Mouse (Mus musculus) hindbrain, embryonic 13.5 days (tissue): ENCODE data around the gene Fig4. TPM values are rescaled to one million over a fixed set of nuclear protein-coding genes. Genes with fewer than 3 reads are reported as not detected.

ENCODE experiments used
- ATAC-seq: fragments of 200-750 bp; cut with Nextera tagmentation; 2 replicates; pipeline ENCODE4 v1.8.0; 2017; ENCODE audit warnings: moderate TSS enrichment; ENCODE audit not compliant: low FRiP score
- H3K27ac ChIP-seq: fragments of 300-500 bp; sonication (generic); 2 replicates; pipeline ENCODE4 v1.5.1; 2015; ENCODE audit warnings: inconsistent platforms, mild to moderate bottlenecking, moderate library complexity
- H3K27me3 ChIP-seq: fragments of 300-500 bp; sonication (generic); 2 replicates; pipeline ENCODE4 v1.6.1; 2015; ENCODE audit warnings: mild to moderate bottlenecking, inconsistent platforms
- H3K36me3 ChIP-seq: fragments of 300-500 bp; sonication (generic); 2 replicates; pipeline ENCODE4 v1.6.1; 2015; ENCODE audit warnings: mild to moderate bottlenecking, inconsistent platforms
- H3K4me1 ChIP-seq: fragments of 300-500 bp; sonication (generic); replicated peaks from 2 replicates; pipeline ENCODE4 v1.6.1; 2015; ENCODE audit warnings: inconsistent platforms
- H3K4me2 ChIP-seq: fragments of 300-500 bp; sonication (generic); 2 replicates; pipeline ENCODE4 v1.6.1; 2015; ENCODE audit warnings: inconsistent platforms, mild to moderate bottlenecking, moderate library complexity
- H3K4me3 ChIP-seq: fragments of 300-500 bp; sonication (generic); 2 replicates; pipeline ENCODE4 v1.5.1; 2015; ENCODE audit warnings: mild to moderate bottlenecking, inconsistent platforms
- H3K9ac ChIP-seq: fragments of 300-500 bp; sonication (generic); 2 replicates; pipeline ENCODE4 v1.6.1; 2015; ENCODE audit warnings: mild to moderate bottlenecking, inconsistent platforms
- H3K9me3 ChIP-seq: fragments of 300-500 bp; sonication (generic); 2 replicates; pipeline ENCODE4 v1.6.1; 2016; ENCODE audit warnings: inconsistent platforms
- WGBS: fragments of 180-500 bp; shearing (Covaris S2); methylation state at CpG from one replicate; pipeline ENCODE4 v1.1.7; 2015; 5-methylcytosine and 5-hydroxymethylcytosine counted together
- polyA plus RNA-seq: library from polyadenylated mRNA; unstranded; fragments of >200 nt; fragmentation: Nextera tagmentation; extraction: Ambion mirVana; gene quantifications from 2 replicates; pipeline ENCODE4 v1.2.1, GENCODE M21; 2015

Gene Fig4
- polyA plus RNA-seq, 1 experiment from 2014 or later, result 28.0 TPM

- Histone ChIP-seq H3K4me3 (no peak overlapping the region), H3K9me3 (no peaks in the 10 kb centered on the region), H3K4me2 (no peak overlapping the region), H3K4me1 (no peaks in the 10 kb centered on the region), H3K9ac (no peak overlapping the region), H3K27ac (no peak overlapping the region), H3K27me3 (no peaks in the 10 kb centered on the region), H3K36me3 (peaks cover 13% of the 10 kb centered on the region)
- ATAC-seq, result no peak
- WGBS, result 82% methylated on average over 9 of the region's 9 CpGs
These were observed 68.5 kb downstream of the Fig4 start for GRCm38 (mm10) chr10:41234552-41234951.

GRCm38 (mm10) chr10:41233140-41233539 lies 69.9 kb downstream of the Fig4 start:
- Histone ChIP-seq H3K4me1 (no peaks in the 10 kb centered on the region), H3K4me2 (no peak overlapping the region), H3K4me3 (no peak overlapping the region), H3K9ac (no peak overlapping the region), H3K36me3 (peaks cover 9% of the 10 kb centered on the region), H3K9me3 (no peaks in the 10 kb centered on the region), H3K27ac (no peak overlapping the region), H3K27me3 (no peaks in the 10 kb centered on the region)
- 87% methylated on average over 6 of the region's 6 CpGs for WGBS
- no peak for ATAC-seq

GRCm38 (mm10) chr10:41231163-41231835 lies 71.8 kb downstream of the Fig4 start:
- WGBS, result 76% methylated on average over 6 of the region's 6 CpGs

GRCm38 (mm10) chr10:41227626-41228025 lies 75.4 kb downstream of the Fig4 start:
- 85% methylated on average over 7 of the region's 7 CpGs for WGBS
- H3K4me2 ChIP-seq, result no peak overlapping the region
- no peaks in the 10 kb centered on the region for H3K27me3 ChIP-seq
- H3K4me3 ChIP-seq, result no peak overlapping the region
- no peaks in the 10 kb centered on the region for H3K9me3 ChIP-seq
- ATAC-seq, result no peak
- H3K27ac ChIP-seq, result no peak overlapping the region
- H3K4me1 ChIP-seq, result no peaks in the 10 kb centered on the region
- H3K36me3 ChIP-seq, result peaks cover 26% of the 10 kb centered on the region
- no peak overlapping the region for H3K9ac ChIP-seq

More at GRCm38 (mm10) chr10:41231163-41231835, 71.8 kb downstream of the Fig4 start:
- H3K4me3 ChIP-seq, result no peak overlapping the region
- no peak overlapping the region for H3K9ac ChIP-seq
- no peak overlapping the region for H3K27ac ChIP-seq
- no peaks in the 10 kb centered on the region for H3K9me3 ChIP-seq
- H3K4me1 ChIP-seq, result no peaks in the 10 kb centered on the region
- no peaks in the 10 kb centered on the region for H3K27me3 ChIP-seq
- H3K36me3 ChIP-seq, result peaks cover 10% of the 10 kb centered on the region
- ATAC-seq, result no peak
- H3K4me2 ChIP-seq, result no peak overlapping the region

GRCm38 (mm10) chr10:41223499-41223898 lies 79.6 kb downstream of the Fig4 start:
- Histone ChIP-seq H3K4me3 (no peak overlapping the region), H3K36me3 (peaks cover 23% of the 10 kb centered on the region), H3K9me3 (no peaks in the 10 kb centered on the region), H3K9ac (no peak overlapping the region), H3K27ac (no peak overlapping the region), H3K4me2 (no peak overlapping the region), H3K4me1 (0 out of 2 replicates have a peak, but pooled peaks cover 4% of the 10 kb centered on the region), H3K27me3 (no peaks in the 10 kb centered on the region)
- ATAC-seq, result no peak
- 83% methylated on average over 4 of the region's 4 CpGs for WGBS

GRCm38 (mm10) chr10:41221204-41221603 lies 81.9 kb downstream of the Fig4 start:
- Histone ChIP-seq H3K36me3 (peaks cover 20% of the 10 kb centered on the region), H3K27ac (no peak overlapping the region), H3K4me1 (0 out of 2 replicates have a peak, but pooled peaks cover 4% of the 10 kb centered on the region), H3K4me2 (no peak overlapping the region), H3K9ac (no peak overlapping the region), H3K4me3 (no peak overlapping the region), H3K9me3 (no peaks in the 10 kb centered on the region), H3K27me3 (no peaks in the 10 kb centered on the region)
- WGBS, result 61% methylated on average over 4 of the region's 4 CpGs
- no peak for ATAC-seq

- ATAC-seq, result no peak
- 84% methylated on average over 10 of the region's 10 CpGs for WGBS
- no peaks in the 10 kb centered on the region for H3K27me3 ChIP-seq
These were observed 84.2 kb downstream of the Fig4 start for GRCm38 (mm10) chr10:41218897-41219296.

GRCm38 (mm10) chr10:41214083-41214482 lies 89.0 kb downstream of the Fig4 start:
- Histone ChIP-seq H3K4me1 (peaks cover 8% of the 10 kb centered on the region), H3K36me3 (0 out of 2 replicates have a peak, but pooled peaks cover 4% of the 10 kb centered on the region), H3K9me3 (no peaks in the 10 kb centered on the region), H3K27me3 (no peaks in the 10 kb centered on the region), H3K27ac (no peak overlapping the region), H3K4me3 (no peak overlapping the region), H3K9ac (no peak overlapping the region), H3K4me2 (no peak overlapping the region)
- no peak for ATAC-seq
- WGBS, result 89% methylated on average over 3 of the region's 3 CpGs

More at GRCm38 (mm10) chr10:41218897-41219296, 84.2 kb downstream of the Fig4 start:
- Histone ChIP-seq H3K4me2 (no peak overlapping the region), H3K4me3 (no peak overlapping the region), H3K9ac (no peak overlapping the region), H3K36me3 (peaks cover 15% of the 10 kb centered on the region), H3K9me3 (no peaks in the 10 kb centered on the region), H3K4me1 (0 out of 2 replicates have a peak, but pooled peaks cover 4% of the 10 kb centered on the region), H3K27ac (no peak overlapping the region)

GRCm38 (mm10) chr10:41209538-41209937 lies 93.5 kb downstream of the Fig4 start:
- 78% methylated on average over 4 of the region's 4 CpGs for WGBS
- Histone ChIP-seq H3K4me3 (no peak overlapping the region), H3K4me2 (no peak overlapping the region), H3K9me3 (no peaks in the 10 kb centered on the region), H3K27me3 (no peaks in the 10 kb centered on the region), H3K36me3 (no peaks in the 10 kb centered on the region), H3K9ac (no peak overlapping the region), H3K27ac (peak overlapping the region; percentile 56; the same call in 1 of the 2 replicates), H3K4me1 (peaks cover 8% of the 10 kb centered on the region)
- no peak for ATAC-seq

GRCm38 (mm10) chr10:41208860-41209377 lies 94.1 kb downstream of the Fig4 start:
- Histone ChIP-seq H3K4me2 (no peak overlapping the region), H3K27me3 (no peaks in the 10 kb centered on the region), H3K36me3 (no peaks in the 10 kb centered on the region), H3K9ac (no peak overlapping the region), H3K4me1 (peaks cover 8% of the 10 kb centered on the region), H3K9me3 (no peaks in the 10 kb centered on the region), H3K4me3 (no peak overlapping the region), H3K27ac (0 out of 2 replicates have a peak overlapping the region, but pooled peaks have one; percentile 56)
- 55% methylated on average over 6 of the region's 6 CpGs for WGBS
- peak; percentile 76 for ATAC-seq

- H3K27ac ChIP-seq, result no peak overlapping the region
- no peaks in the 10 kb centered on the region for H3K36me3 ChIP-seq
- WGBS, result 84% methylated on average over 2 of the region's 2 CpGs
- H3K27me3 ChIP-seq, result no peaks in the 10 kb centered on the region
- H3K9ac ChIP-seq, result no peak overlapping the region
- H3K4me1 ChIP-seq, result peaks cover 8% of the 10 kb centered on the region
- H3K4me3 ChIP-seq, result no peak overlapping the region
- H3K4me2 ChIP-seq, result no peak overlapping the region
- no peaks in the 10 kb centered on the region for H3K9me3 ChIP-seq
- no peak for ATAC-seq
These were observed 97.4 kb downstream of the Fig4 start for GRCm38 (mm10) chr10:41205647-41206046.

GRCm38 (mm10) chr10:41204637-41205315 lies 98.3 kb downstream of the Fig4 start:
- no peak for ATAC-seq
- H3K9me3 ChIP-seq, result no peaks in the 10 kb centered on the region
- H3K4me3 ChIP-seq, result no peak overlapping the region
- H3K4me1 ChIP-seq, result peaks cover 6% of the 10 kb centered on the region
- WGBS, result 83% methylated on average over 11 of the region's 11 CpGs
- H3K4me2 ChIP-seq, result no peak overlapping the region
- no peaks in the 10 kb centered on the region for H3K36me3 ChIP-seq
- H3K27ac ChIP-seq, result no peak overlapping the region
- no peak overlapping the region for H3K9ac ChIP-seq
- no peaks in the 10 kb centered on the region for H3K27me3 ChIP-seq
